Mouse (Mus musculus) c-Kit-positive CD71-negative TER-119-negative erythroid progenitor cells, embryonic 14.5 days (primary cell): ENCODE results near the gene Litaf.
"Not testable (repeated sequence)": the region's sequence is repeated elsewhere in the genome, so short reads cannot be mapped to it uniquely, and the experiment has no call there.

Source experiments
- DNase-seq: peaks from one replicate; pipeline ENCODE4 v3.0.0-alpha.2; 2013; ENCODE audit warnings: low read depth

Gene Litaf

GRCm38 (mm10) chr16:10991737-10992089, 74.2 kb downstream of the Litaf start:
- no peak for DNase-seq

- no peak for DNase-seq
These were observed 75.2 kb downstream of the Litaf start for GRCm38 (mm10) chr16:10990763-10991162.

DNA sequence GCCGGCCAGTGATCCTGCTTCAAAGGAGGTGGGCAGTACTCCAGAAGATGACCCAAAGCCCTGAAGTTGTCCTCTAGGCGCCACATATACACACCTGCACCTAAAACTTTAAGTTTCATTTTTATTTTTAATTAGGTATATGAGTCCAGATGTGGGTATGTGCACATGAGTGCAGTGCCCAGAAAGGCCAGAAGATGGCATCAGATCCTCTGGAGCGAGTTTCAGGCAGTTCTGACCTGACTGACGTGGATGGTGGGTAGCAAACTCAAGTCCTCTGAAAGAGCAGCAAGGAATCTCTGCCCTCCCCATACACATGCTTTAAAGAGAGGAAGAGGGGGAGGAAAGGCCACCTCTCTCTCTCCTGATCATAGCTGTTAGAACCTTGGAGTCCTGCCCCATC, 76.1 kb downstream of the Litaf start:
- no peak for DNase-seq

- no peak for DNase-seq
These were observed 76.6 kb downstream of the Litaf start for GRCm38 (mm10) chr16:10989361-10989760.

GRCm38 (mm10) chr16:10988261-10988660, 77.7 kb downstream of the Litaf start:
- no peak for DNase-seq

GRCm38 (mm10) chr16:10984534-10984933, 81.4 kb downstream of the Litaf start:
- no peak for DNase-seq

DNA sequence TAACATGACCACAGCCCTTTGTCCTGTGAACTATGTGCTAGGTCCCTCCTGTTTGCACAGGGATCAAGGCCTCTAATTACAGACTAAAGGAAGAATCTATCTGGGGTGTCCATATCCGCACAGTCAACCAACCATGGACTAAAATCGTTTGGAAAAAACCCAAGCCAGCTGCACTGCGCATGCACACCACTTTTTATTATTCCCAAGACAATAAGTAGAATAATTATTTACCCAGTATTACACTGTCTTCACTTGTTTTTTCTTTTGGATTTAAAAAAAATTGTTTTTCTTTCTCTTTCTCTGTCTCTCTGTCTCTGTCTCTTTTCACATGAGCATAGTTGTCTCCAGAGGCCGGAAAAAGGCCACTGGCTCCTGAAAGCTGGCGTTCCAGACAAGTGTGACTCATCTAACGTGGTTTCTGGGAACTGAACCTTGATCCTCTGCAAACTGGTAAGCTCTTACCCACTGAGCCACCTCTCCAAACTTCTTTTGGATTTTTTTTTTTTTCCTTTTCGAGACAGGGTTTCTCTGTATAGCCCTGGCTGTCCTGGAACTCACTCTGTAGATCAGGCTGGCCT, 84.4 kb downstream of the Litaf start:
- DNase-seq = no peak

GRCm38 (mm10) chr16:10979064-10979803, 86.7 kb downstream of the Litaf start:
- DNase-seq = no peak

GRCm38 (mm10) chr16:10977877-10978276, 88.1 kb downstream of the Litaf start:
- DNase-seq = no peak

- no peak for DNase-seq
These were observed 89.7 kb downstream of the Litaf start for GRCm38 (mm10) chr16:10976202-10976631.

GRCm38 (mm10) chr16:10974939-10975338, 91.0 kb downstream of the Litaf start:
- DNase-seq = no peak

GRCm38 (mm10) chr16:10974037-10974446, 91.9 kb downstream of the Litaf start:
- DNase-seq = no peak

GRCm38 (mm10) chr16:10972259-10972658, 93.7 kb downstream of the Litaf start:
- DNase-seq = no peak

GRCm38 (mm10) chr16:10969944-10970343, 96.0 kb downstream of the Litaf start:
- not testable (repeated sequence) for DNase-seq

DNA sequence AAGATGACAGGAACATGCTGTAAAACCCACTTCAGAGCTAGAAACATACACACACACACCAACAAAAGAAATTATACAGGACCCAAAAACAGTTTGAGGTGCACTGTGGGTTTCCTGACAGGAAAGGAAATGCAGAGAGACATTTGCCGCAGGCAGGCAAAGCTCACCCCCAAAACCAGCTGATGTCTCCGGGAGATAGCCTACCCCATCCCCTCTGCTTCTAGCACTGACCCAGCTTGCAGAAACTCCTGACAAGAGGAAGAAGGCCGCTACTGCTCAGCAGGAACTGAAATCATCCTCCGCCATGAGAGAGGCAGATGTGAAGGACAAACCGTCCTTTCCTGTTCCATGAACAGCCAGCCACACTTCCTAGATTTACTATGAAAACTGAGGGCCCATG, 96.6 kb downstream of the Litaf start:
- no peak for DNase-seq

DNA sequence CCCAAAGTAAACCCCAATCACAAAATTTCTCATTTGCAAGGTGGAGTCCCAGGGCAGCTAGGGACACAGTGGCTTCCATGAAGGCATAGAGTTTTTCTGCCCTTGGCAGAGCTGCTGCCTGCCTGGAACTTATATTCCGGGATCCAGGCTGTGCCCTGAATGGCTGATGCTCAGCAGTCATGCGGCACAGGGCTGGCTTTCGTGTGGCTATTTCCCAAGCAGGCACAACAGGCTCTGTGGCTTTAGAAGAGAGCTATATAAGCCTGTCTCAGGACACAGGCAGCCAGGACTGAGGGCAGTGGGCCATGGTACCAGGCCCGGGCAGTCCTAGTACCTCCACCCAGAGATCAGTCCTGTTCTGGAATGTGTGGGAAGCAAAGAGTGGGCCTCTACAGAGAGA, 97.7 kb downstream of the Litaf start:
- DNase-seq = no peak

DNA sequence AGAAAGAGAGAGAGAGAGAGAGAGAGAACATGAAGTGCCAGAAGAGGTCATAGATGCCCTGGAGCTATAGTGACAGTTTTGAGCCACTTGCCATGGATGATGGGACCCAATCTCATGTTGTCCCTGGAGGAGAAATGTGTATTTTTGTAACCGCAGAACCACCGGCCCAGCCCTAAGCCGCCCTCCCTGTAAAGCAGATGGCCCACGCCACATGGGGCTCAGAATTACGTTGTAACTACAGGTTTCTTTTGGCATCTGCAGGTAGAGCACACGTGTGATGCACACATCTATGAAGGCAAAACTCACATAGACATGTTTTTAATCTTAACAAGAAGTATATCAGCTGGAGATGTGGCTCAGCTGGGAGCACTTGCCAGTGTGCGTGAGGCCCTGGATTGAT, 98.2 kb downstream of the Litaf start:
- no peak for DNase-seq

DNA sequence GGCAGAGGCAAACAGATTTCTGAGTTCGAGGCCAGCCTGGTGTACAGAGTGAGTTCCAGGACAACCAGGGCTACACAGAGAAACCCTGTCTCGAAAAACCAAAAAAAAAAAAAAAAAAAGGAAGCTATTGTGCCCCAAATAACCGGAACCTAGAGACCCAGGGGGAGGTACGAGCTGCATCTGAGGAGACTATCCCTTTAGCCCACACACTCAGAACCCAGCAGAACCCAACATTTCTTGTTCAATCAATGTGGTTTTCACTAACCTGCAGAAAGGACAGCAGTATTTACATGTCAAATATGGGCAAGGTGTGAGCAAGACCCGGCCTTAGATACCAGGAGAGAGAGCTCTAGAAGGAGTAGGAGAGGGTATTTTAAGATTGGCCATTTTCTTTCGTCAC, 98.9 kb downstream of the Litaf start:
- no peak for DNase-seq

DNA sequence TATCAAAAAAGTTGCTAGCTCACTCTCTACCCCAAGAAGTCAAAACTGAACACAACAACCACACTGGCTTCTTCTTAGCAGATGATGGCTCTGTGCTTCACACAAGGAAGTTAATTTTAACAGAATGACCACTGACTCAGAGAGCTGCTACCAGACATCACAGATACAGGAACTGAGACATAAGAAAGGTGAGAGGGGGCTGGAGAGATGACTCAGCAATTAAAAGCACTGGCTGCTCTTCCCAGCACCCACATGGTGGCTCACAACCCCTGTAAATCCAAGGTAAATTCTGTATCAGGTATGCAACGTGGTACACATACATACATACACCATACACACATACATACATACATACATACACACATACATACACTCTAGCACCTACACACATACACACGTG, 100.9 kb downstream of the Litaf start:
- no peak for DNase-seq

GRCm38 (mm10) chr16:10960916-10961315, 105.0 kb downstream of the Litaf start:
- no peak for DNase-seq

GRCm38 (mm10) chr16:10958763-10959440, 107.1 kb downstream of the Litaf start:
- no peak for DNase-seq

- DNase-seq = not testable (repeated sequence)
These were observed 107.7 kb downstream of the Litaf start for GRCm38 (mm10) chr16:10958307-10958706.

DNA sequence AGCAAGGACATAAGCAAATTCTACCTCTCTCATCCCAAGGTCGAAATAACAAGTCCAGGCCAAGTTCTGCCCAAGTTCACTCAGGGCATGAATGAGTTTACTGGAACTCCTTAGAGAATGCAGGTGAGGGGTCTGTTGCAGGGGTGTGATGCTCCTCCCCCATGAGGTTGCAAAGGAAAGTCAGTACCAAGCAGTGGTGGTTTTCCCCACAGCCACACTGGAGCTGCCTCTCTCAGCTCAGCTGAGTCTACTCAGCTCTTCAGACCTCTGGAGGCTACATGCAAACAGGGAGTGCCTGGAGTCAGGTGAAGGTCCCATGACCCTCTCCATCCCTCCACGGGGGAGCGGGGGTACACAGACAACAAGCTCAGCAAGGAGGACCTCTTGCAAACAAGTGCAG, 108.2 kb downstream of the Litaf start:
- no peak for DNase-seq
